Mouse (Mus musculus) CH12.LX (cell line): ENCODE data around the gene Ddx6.

ENCODE experiments used
- EP300 ChIP-seq: IDR thresholded peaks from 2 replicates; pipeline ENCODE4 v1.6.1; 2011; ENCODE audit warnings: low read length, improper control_type of control experiment
- PAX5 ChIP-seq: IDR thresholded peaks from 2 replicates; pipeline ENCODE4 v1.6.1; 2012; ENCODE audit warnings: low read length, inconsistent platforms, mixed read lengths

DNA sequence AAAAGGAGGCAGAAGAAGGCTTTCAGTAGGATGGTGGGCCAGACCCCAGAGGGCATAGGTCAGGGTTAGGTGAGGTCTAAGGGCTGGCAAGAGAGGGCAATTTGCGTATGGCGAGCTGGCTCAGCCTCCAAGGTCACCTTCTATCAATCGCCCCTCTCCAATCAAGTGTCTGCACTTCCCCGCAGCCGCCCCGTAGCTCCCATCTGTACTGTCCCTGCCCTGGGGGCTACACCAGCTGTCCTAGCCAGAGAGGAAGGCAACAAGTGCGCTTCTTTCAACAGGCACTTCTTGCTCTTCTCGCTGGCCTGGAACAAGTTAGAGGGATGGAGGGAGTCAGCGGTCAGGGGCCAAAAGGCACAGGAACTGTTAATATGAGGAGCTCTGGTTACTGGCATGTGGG, 83.3 kb downstream of the Ddx6 start:
- no peak for TF ChIP-seq EP300
- TF ChIP-seq PAX5: no peak
